ENCODE assay signal across 8 mouse cellular contexts in genomic region chr4:137682961-137683453, GRCm38 (mm10). TPM values are rescaled to one million over a fixed set of nuclear protein-coding genes. Genes with fewer than 3 reads are reported as not detected.
DNase-seq lines count a peak whose midpoint lies in the region; ATAC-seq lines count a peak whose summit lies in the region.

No protein-coding gene starts in this region.

- peak; percentile 40 for DNase-seq in gastrocnemius, adult 18-20 months (ENCODE audit: low spot score)
- no peak for DNase-seq in gastrocnemius, postnatal 25 days
- peak; percentile 47 for DNase-seq in 3T3-L1 (ENCODE audit: low read depth, low spot score)
- peak; percentile 52 to 65 for DNase-seq in adrenal gland, postnatal 36 days
- DNase-seq in heart, postnatal 4 days = peak; percentile 51
- DNase-seq in lung, postnatal 36 days = peak; percentile 64
- no peak for DNase-seq in urinary bladder, adult 18-20 months (ENCODE audit: low spot score in 2 of 2)

- no peak; the same call in 1 of the 2 replicates for ATAC-seq in erythroid progenitor cell, adult 5-6 weeks (replicated peaks; ENCODE audit: low FRiP score, poor library complexity, severe bottlenecking)

RNA-seq across cellular contexts. Expression of gene Rap1gap, which starts 18.5 kb away (rescaled TPM):
- 10 to 100 TPM in 1 of 2 experiments, 1 to 10 TPM in 1; 8.3 to 10.2 TPM for total RNA-seq in gastrocnemius, adult 18-20 months (2021)
- 1 to 10 TPM; 8.0 to 9.4 TPM for total RNA-seq in gastrocnemius, postnatal 25 days (2021)
- 100 to 1,000 TPM; 102 to 123 TPM for total RNA-seq in adrenal gland, postnatal 36 days (2021)
- total RNA-seq in heart, postnatal 4 days (2021) = 10 to 100 TPM in 1 of 2 experiments, 1 to 10 TPM in 1; 6.9 to 14.3 TPM
- total RNA-seq in erythroid progenitor cell, adult 5-6 weeks (2015; ENCODE audit: low replicate concordance) = not detected in 2 replicates
- not detected in 2 replicates for total RNA-seq in erythroid progenitor cell, adult 5-6 weeks (2017; ENCODE audit: low replicate concordance)

Comparison
In these comparisons a context has a peak if more than half of its experiments do, and no peak if none do; other contexts are left out.
1. DNase-seq: peak in gastrocnemius, adult 18-20 months (single experiment), 3T3-L1 (single experiment), adrenal gland, postnatal 36 days (2 of 2), heart, postnatal 4 days (single experiment) and lung, postnatal 36 days (single experiment); none in gastrocnemius, postnatal 25 days (single experiment) and urinary bladder, adult 18-20 months (0 of 2).
2. RNA of gene Rap1gap, which starts 18.5 kb away (total RNA-seq): 102 to 123 TPM in adrenal gland, postnatal 36 days, 6.9 to 14.3 TPM in heart, postnatal 4 days, 8.3 to 10.2 TPM in gastrocnemius, adult 18-20 months and 8.0 to 9.4 TPM in gastrocnemius, postnatal 25 days; not detected in erythroid progenitor cell, adult 5-6 weeks; every median in the first group is over 4 times any median in the second.